Mouse (Mus musculus) layer of hippocampus, adult 9-10 months (tissue): ENCODE measurements around the gene Cds1.
"Not testable (repeated sequence)": the region's sequence is repeated elsewhere in the genome, so short reads cannot be mapped to it uniquely, and the experiment has no call there.

Experiments
- DNase-seq: peaks from one replicate; pipeline ENCODE4 v3.0.0; 2022; ENCODE audit warnings: low spot score

Cds1 gene

DNA sequence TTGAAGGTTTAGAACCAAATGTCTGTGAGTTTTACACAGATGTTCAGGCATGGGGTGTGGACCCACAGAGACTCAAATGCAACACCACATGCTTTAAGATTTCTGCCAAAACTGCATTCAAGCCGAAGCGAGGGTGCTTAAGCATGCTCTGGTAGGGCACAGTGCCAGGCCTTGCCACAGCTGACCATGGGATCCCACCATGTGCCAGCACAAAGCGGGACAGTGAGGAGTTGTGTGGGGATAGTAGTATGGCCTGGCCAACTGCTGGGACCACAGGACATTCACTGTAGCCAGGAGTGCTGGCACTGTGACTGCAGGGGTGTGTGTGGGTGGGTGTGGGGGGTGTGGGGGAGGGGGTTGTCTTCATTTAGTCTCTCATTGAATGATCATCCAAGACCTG lies 64.0 kb downstream of the Cds1 start:
- no peak for DNase-seq

- DNase-seq, result no peak
These were observed 65.2 kb downstream of the Cds1 start for GRCm38 (mm10) chr5:101830180-101830579.

DNA sequence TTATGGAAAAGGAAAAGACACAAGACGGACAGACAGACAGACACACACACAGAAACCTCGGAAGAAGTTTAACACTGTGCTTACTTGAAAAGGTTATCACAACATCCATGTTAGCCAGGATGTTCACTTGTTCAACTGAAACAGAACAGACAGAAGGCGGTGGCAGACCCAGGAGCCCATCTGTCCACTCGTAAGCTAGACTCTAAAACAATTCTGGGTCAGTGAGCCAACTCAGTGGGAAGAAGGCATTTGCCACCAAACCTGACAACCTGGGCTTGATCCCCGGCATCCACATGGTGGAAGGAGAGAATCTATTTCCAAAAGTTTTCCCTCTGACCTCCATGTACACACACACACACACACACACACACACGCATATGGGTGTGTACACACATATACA lies 67.1 kb downstream of the Cds1 start:
- DNase-seq, result no peak

- DNase-seq, result no peak
These were observed 68.1 kb downstream of the Cds1 start for GRCm38 (mm10) chr5:101832991-101833390.

GRCm38 (mm10) chr5:101833875-101834274 lies 68.9 kb downstream of the Cds1 start:
- no peak for DNase-seq

DNA sequence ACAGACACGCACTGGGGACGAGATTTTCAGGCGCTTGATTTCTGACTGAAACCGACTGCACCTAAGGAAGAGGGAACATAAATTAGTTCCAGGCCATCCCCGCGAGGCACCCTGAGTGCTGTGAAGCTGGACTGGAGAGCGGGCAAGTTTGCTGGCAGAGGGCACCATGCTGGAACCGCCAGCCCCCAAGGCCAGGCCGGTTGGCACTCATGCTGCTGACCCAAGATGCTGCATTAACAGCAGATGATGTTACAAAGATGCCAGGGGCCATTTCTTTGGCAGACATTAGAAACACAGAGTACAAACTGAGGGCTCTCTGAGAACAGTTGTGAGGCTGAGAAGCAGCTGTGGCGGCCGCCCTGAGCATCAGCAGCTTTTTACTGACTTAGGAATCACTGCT lies 71.3 kb downstream of the Cds1 start:
- no peak for DNase-seq

GRCm38 (mm10) chr5:101837605-101838004 lies 72.7 kb downstream of the Cds1 start:
- DNase-seq, result not testable (repeated sequence)

DNA sequence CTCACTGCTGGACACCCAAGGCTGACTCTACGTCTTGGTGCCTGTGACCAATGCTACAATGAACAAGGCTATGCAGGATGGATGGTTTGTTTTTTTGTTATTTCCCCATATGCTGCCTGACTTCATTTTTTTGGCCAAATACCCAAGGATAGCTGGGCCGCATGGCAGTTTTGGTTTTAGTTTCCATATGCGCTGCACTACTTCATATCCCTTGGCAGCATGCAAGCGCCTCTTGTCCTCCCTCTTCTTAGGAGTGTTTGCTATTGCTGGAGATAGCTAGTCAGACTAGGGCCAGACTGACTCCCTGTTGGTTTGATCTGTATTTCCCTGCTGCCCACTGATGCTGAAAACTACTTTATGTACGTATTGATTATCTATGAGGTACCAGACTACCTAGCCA lies 75.5 kb downstream of the Cds1 start:
- DNase-seq, result no peak

GRCm38 (mm10) chr5:101845011-101845410 lies 80.1 kb downstream of the Cds1 start:
- DNase-seq, result no peak

- no peak for DNase-seq
These were observed 81.0 kb downstream of the Cds1 start for GRCm38 (mm10) chr5:101845930-101846329.

GRCm38 (mm10) chr5:101847323-101847722 lies 82.4 kb downstream of the Cds1 start:
- no peak for DNase-seq

GRCm38 (mm10) chr5:101847762-101848161 lies 82.8 kb downstream of the Cds1 start:
- DNase-seq, result no peak

GRCm38 (mm10) chr5:101851133-101851532 lies 86.2 kb downstream of the Cds1 start:
- no peak for DNase-seq

- DNase-seq, result no peak
These were observed 87.3 kb downstream of the Cds1 start for GRCm38 (mm10) chr5:101852116-101852680.

GRCm38 (mm10) chr5:101854100-101854499 lies 89.2 kb downstream of the Cds1 start:
- DNase-seq, result no peak

- no peak for DNase-seq
These were observed 89.7 kb downstream of the Cds1 start for GRCm38 (mm10) chr5:101854667-101855066.

GRCm38 (mm10) chr5:101855475-101855874 lies 90.5 kb downstream of the Cds1 start:
- DNase-seq, result no peak

DNA sequence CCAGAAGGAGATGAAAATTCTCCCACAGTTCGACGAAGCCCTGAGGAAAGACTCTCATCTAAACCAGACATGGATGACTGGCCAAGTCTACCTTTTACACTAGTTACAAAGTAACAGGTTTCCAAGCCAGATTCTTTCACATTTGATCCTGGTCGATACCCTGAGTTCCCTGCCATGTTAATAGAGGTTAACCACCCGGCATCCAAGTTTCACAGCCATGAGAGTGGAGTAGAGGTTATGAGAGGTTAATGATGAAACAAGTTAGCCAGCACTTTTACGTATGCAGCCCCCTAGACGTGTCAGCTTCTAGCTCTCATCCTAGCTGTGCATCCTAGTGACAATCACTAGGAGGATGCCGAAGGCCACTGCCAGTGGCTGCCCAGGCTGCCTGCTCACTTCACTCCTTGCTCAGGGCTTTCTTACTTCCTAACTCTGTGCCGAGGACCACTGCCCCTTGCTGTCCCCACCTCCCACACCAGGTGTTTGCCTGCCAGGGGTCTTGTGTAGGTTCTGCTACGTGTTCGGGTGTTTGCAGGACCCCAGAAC lies 94.0 kb downstream of the Cds1 start:
- no peak for DNase-seq

DNA sequence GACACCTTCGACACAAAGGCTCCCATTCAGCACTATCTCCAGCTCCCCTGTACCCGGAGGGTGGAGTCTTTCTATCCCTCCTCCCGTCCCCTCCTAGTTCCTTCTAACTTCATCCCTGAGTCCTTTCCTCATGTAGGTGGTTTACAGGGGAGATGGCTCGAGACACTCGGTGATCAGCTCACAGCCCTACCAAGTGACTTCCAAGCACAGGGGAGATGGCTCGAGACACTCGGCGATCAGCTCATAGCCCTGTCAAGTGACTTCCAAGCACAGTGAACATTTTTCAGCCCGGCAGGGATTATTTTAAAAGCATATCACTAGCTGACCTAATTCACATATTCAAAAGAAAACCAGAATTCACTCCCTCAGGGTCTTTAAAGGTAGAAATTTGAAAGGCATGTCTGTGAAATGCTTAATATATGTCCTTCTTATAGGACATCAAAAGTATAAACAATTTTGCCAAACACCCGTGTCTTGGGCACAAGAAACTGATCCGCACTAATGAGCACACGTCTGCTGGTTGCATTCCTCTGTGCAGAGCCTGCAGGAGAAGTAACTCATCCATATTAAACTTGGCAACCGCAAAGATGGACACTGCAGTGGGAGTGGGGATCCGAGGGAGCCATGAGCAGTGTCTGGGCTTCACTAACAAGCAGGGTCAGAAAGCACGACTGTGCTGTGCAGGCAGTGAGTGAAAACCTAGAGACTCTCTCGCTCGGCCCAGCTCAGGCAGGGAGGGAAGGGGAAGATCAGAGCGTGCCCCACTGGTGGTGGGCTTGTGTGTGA lies 97.0 kb downstream of the Cds1 start:
- no peak for DNase-seq

DNA sequence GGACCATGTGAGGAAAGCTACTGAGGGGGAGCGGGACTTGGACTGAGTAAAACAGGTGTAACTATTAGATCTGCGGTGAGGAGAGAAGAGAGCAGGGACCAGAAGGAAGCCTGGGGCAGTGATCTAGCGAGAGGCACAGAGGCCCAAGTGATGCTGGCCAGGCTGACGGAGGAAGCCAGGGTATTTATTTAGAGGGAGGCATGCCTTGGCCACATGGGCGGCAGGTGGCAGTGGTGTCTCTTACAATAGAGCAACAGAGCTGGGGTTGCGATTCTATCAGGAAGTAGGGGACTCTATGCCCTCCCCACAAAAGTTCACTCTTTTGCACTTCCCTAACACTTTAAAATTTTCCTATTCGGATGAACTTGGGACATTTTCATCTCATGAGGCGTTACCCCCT lies 97.7 kb downstream of the Cds1 start:
- no peak for DNase-seq

DNA sequence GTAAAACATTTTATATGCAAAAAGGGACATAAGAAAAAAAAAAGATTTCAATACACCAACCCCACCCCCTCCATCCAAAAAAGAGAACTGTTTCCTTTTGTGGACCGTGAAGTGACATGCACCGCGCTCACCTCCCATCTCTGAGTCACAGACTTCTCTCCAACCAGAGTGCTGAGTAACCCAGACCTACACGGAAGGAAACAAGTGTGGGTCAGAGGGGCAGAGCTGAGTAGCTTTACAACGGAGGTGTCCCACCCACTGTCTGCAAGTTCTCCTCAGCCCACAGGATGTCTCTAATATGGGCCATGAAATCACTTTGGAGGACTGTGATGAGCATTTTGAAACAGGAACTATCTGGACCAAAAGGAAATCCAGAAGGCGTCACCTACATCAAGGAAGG lies 99.0 kb downstream of the Cds1 start:
- DNase-seq, result no peak

GRCm38 (mm10) chr5:101866722-101867121 lies 101.8 kb downstream of the Cds1 start:
- DNase-seq, result no peak
